Mouse (Mus musculus) lung, adult 2 months (tissue): ENCODE results near the gene Synrg. TPM values are rescaled to one million over a fixed set of nuclear protein-coding genes. Genes with fewer than 3 reads are reported as not detected.

Experiments
- DNase-seq: peaks from one replicate; pipeline ENCODE4 v3.0.0; 2022
- H3K4me1 ChIP-seq: fragments of 200-500 bp; 2 replicates; pipeline ENCODE4 v1.6.1; 2011; ENCODE audit warnings: low read length; ENCODE audit not compliant: control insufficient read depth, insufficient read depth
- H3K4me3 ChIP-seq: fragments of 200-500 bp; replicated peaks from 2 replicates; pipeline ENCODE3; 2011; ENCODE audit warnings: low read depth, mild to moderate bottlenecking, control low read depth, low read length; ENCODE audit errors: extremely low read depth
- CTCF ChIP-seq: fragments of 200-500 bp; IDR thresholded peaks from 2 replicates; pipeline ENCODE4 v1.5.1; 2011; ENCODE audit warnings: mild to moderate bottlenecking, low read length, control low read depth; ENCODE audit not compliant: insufficient read depth
- POLR2A ChIP-seq: fragments of 200-500 bp; IDR thresholded peaks from 2 replicates; pipeline ENCODE4 v1.6.1; 2011; ENCODE audit warnings: low read depth, mild to moderate bottlenecking, control low read depth, low read length, borderline replicate concordance; ENCODE audit errors: extremely low read depth
- WGBS: fragments of 180-500 bp; shearing (Covaris S2); methylation state at CpG from one replicate; pipeline ENCODE4 v1.1.7; 2018; 5-methylcytosine and 5-hydroxymethylcytosine counted together
- polyA plus RNA-seq: library from polyadenylated mRNA; depleted of rRNA; stranded (reverse); fragments of >200 nt; gene quantifications from 2 replicates; pipeline ENCODE4 v1.2.3, GENCODE M21; 2012

Gene Synrg
- polyA plus RNA-seq, 1 experiment, result 30.5 TPM

DNA sequence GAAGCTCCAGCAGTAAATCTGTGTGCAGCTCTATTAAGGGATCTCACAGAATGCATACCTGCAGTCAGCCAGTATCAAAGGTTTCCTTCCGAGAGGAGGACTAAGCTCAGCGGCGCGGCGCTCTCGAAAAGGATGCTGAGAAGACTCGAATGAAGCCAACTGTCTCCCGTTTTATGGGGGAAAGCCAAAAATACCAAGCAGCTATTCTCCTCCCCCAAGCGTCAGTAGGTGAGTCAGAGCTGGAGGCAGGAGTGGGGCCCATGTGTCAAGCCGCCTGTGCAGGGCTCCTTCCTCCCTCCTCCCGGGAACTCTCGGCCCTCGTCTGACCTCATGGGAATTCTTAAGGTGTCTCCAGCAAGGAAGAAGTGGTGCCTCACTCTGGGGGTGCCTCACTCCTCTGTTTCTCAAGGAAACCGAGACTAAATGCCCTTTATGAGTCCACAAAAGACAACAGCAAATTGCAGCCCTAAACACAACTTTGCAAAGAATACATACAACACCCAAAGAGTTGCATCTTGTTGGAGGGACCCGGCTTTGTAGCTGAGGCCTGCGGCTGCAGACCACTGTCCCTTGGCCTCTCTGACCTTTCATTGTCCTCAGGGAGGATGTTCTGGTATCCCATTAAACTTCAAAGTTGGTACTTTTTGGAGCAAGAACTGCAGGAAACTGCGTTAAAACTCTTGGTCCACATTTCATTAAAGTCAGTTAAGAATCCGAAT, 102.9 kb downstream of the Synrg start:
- Histone ChIP-seq H3K4me3 (peak overlapping the region; percentile 82), H3K4me1 (0 out of 2 replicates have a peak, but pooled peaks cover 2% of the 10 kb centered on the region)
- DNase-seq, result peak; percentile 54
- WGBS, result 7% methylated on average over 18 of the region's 18 CpGs
- TF ChIP-seq CTCF (no peak), POLR2A (no peak)

DNA sequence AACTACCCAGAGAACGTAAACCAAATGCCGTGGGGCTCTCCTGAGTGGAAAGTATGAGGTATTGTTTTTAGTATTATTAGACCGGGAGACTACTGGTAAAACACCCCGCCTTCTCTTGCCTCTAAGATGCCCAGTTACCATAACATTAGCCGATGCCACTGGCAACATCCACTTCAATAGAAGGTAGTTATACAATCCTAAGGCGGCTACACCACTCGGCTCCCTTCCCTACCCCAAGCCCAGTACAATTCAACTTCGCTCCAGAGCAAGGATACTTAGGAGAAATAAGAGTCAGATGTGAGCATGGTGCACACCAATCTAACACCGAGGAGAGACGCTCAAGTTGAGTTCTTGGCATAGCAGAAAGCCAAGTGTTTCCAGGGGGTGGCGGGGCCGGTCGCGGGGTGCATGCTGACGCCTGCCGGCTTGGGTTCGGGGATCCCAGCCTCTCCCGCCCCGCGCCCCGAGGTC, 103.5 kb downstream of the Synrg start:
- DNase-seq, result peak; percentile 71
- TF ChIP-seq CTCF, result no peak
- TF ChIP-seq POLR2A, result no peak; the same call in 1 of the 2 replicates
- peak overlapping the region; percentile 82 for H3K4me3 ChIP-seq
- 0 out of 2 replicates have a peak, but pooled peaks cover 2% of the 10 kb centered on the region for H3K4me1 ChIP-seq
- WGBS, result 3% methylated on average over 21 of the region's 21 CpGs

DNA sequence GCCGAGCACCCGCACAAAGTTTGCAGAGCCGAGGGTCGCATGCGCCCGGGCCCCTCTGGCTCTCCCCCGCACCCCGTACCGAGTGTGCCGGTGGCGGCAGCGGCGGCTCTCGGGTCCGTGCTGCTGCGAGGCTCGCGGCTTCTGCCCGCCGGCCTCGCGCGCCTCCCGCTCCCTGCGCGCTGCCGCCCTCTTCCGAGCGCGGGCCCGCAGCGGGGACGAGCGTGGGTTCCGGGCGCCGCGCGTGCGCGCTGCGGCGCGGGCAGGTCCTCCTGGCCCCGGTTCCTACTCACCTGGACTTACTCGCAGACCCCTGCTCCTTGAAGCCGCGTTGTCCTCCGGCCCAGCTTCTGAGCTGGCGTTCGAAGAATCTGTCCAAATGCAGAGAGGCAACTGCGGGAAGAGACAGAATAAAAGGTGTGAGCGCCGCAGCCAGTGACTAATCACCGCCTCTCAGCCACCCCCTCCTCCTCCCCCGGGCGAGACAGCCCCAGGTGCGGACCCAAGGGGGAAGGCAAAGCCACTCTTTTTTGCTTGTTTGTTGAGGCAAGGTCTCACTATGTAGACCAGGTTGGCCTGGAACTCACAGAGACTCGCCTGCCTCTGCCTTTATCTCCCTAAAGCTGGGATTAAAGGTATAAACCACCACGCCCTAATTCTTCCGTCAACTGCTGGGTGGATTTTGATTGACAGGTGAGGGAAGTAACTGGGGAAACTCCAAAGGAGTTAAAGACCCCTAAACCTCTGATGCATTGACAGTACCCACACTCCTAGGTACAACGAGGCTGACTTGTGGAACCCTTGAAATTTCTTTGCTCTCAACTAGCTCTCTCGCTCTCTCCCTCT, 104.2 kb downstream of the Synrg start:
- TF ChIP-seq CTCF (no peak), POLR2A (0 out of 2 replicates have a peak, but pooled peaks have one; percentile 13)
- WGBS, result 2% methylated on average over 63 of the region's 63 CpGs
- peak overlapping the region; percentile 82 for H3K4me3 ChIP-seq
- H3K4me1 ChIP-seq, result peaks cover 3% of the 10 kb centered on the region; the same call in 1 of the 2 replicates
- DNase-seq, result peak; percentile 75

DNA sequence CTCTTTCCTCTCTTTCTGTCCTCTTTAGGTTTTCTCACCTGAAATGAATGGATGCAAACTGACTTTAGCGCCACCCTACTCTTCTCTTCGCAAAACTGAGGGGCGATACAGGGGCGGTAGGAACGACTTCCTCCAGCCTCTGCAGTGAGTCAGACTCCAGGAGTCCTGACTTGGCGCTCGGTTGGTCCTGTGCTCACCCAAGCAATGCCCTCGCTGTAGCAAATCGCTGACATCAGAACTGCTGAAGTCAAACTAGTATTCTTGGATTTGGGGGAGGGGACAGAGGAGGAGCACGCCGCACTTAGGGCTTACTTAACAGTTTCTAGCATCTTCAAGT, 104.8 kb downstream of the Synrg start, which contains the start of gene Dusp14:
TSS of gene Dusp14 (minus strand) at position 228 of the 337 bp plus-strand sequence.
- no peak for TF ChIP-seq CTCF
- TF ChIP-seq POLR2A, result no peak
- WGBS, result 15% methylated on average over 11 of the region's 11 CpGs
- Histone ChIP-seq H3K4me1 (peaks cover 6% of the 10 kb centered on the region), H3K4me3 (peak within 1 kb of the TSS; percentile 82)
- DNase-seq, result no peak

DNA sequence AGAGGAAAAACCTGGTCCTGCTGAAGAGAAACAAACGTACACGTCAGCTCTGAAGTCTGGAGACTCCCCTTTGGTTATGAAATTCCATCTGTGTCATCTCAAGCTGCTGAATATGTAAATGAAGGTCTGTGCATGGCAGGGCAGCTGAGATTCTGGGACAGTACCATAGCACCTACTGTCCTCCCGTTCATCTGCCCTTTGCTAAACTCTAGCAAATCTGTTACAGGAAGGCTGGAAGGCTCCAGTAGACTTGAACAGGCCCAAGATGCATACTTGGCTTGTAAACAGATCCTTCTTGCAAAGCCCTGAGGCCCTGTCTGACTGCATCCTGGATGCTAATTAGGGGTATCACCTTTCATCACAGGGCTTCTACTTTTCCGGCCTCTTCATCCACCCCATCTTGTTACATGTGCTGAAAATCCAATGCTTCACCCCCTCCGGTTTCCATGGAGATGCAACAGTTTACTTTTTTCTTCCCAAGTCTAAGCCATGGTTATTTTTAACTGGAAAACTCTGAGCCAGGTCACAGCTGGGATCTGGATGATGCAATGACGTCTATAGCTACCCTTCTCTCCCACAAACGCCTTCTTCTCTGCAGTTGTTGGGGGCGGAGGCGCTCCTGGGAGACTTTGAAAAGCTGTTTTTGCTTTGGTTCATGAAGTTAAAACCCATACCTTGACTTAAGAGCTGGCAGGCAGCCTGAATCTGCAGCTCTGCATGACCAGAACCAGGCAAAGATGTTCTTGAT, 108.8 kb downstream of the Synrg start:
- H3K4me3 ChIP-seq, result no peak overlapping the region
- 40% methylated on average over 9 of the region's 9 CpGs for WGBS
- TF ChIP-seq CTCF (no peak), POLR2A (no peak)
- no peak for DNase-seq
- peaks cover 6% of the 10 kb centered on the region for H3K4me1 ChIP-seq

DNA sequence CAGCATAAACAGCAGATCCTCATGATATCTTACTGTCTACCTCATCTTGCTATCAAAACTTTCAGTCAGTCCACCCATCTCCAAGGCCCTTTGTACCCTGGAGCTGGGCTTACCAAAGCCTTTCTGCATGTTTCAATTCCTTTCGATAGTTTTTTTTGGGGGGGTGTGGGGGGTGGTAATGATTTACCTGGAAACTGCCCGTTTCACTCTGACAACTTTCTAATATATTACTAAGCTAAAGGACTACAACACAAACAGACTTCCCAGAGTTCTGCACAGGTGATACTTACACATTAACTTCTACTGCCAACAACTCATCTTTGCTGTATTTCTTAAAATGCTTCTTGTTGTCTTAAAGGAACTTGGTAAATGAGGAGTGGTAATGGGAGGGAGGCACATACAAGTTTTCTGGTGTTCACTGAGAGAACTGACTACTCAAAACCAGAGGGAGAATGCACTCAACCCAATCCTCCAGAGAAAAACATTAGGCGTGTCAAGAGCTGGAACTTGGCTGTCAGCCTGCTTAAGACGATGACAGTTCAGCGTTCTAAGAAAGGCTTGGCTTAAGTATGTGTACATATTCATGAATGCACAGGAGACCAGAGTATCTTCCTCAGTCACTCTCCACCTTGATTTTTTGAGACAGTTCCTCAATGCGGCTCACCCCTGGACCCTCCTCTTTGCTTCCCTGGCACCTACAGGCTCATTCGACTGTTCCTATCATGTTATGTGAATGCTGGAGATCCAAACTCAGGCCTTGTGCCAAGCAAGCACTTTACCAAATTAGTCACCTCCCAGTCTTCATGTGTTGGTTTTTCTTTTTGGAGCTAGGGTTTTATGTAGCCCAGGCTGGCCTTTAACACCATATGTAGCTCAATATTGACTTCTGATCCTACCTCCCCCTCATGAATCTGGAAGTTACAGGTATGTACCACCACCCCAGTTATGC, 109.9 kb downstream of the Synrg start:
- DNase-seq, result peak; percentile 53
- no peak for TF ChIP-seq POLR2A
- no peak for TF ChIP-seq CTCF
- Histone ChIP-seq H3K4me3 (no peak overlapping the region), H3K4me1 (peaks cover 6% of the 10 kb centered on the region)
- 47% methylated on average over 7 of the region's 7 CpGs for WGBS

DNA sequence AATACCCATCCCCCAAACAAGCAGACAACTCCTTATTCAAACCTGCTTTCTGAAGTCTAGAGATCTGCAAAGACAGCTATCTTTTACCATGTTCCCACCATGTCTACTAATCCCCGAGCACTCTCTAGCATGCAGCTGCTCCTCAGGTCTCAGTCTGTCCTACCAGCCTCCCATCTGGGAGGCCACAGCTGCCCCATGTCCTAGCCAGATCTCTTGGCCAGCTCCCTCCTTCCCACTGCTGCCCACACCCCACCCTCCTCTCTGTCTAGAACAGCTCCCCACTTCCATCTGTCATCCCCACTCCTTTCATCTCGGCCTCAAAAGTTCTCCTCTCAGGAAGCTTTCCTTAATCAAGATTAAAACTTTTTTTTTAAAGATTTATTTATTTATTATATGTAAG, 112.8 kb downstream of the Synrg start:
- WGBS, result 57% methylated on average over 2 of the region's 2 CpGs
- TF ChIP-seq POLR2A (no peak), CTCF (no peak)
- peaks cover 6% of the 10 kb centered on the region for H3K4me1 ChIP-seq
- DNase-seq, result no peak
- no peak overlapping the region for H3K4me3 ChIP-seq

DNA sequence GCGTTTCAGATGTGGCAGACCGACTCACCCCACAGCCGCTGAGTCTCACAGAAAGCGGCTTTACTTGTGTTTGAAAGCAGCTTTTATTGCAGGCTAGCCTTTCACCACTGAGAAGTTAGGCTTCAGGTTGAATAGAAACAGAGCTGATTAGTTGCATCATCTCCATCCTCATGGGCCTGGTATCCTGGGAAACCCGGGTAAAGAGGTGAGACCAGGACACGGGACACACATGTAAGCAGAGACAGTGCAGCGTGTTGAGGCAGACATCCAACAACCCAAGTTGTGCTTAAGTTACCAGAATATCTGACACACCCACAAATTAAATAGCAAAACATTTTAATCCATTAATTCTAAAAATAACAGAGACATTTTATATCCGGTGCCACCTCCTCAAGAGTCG, 114.4 kb downstream of the Synrg start:
- no peak for DNase-seq
- WGBS, result 73% methylated on average over 9 of the region's 9 CpGs
- no peak for TF ChIP-seq POLR2A
- no peak for TF ChIP-seq CTCF
- H3K4me1 ChIP-seq, result peaks cover 4% of the 10 kb centered on the region
- no peak overlapping the region for H3K4me3 ChIP-seq
